Mouse (Mus musculus): ENCODE data around the gene Fbxw17.
"Not testable (repeated sequence)": the region's sequence is repeated elsewhere in the genome, so short reads cannot be mapped to it uniquely, and the experiment has no call there.

The Fbxw17 gene

DNA sequence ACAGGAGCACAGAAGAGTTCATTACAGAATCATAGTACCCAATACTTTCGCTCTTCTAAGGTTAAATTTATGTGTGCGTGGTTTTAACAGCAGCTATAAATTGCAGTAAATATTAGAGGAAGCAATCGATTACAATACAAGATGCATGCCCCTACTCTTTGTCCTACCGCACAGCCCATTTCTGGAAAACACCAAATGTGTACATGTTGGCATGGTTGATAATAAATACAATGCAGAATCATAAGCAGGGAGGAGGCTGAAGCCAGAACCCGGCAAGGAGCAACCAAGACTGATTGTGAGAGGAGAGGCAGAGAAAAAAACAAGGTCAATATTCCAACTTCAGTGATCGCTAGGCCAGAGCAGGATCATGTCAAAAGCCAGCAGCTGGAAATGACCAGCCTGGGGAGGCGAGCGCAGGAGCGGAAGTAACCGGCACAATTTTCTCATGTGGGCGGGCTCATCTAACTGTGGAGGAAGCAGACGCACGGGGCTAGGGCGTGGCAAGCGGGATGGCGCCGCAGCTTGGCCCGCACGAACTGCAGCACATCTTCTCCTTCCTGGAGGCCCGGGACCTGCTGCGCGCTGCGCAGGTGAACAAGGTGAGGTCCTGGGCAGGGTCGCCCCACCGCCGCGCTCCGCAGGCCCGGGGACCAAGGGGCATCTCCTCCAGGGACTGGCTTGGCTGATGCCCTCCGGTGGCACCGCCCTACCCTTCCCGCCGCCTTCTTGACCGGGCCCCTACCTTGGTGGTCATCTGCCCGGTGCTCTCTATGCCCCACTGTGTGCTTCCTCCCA, at the start of gene Fbxw17:
Gene Fbxw17, plus strand, starts transcription at position 476 of the 795 bp plus-strand sequence.
- peak; percentile 84 for DNase-seq (ENCODE audit: extremely low read depth, insufficient read length, low spot score)

DNA sequence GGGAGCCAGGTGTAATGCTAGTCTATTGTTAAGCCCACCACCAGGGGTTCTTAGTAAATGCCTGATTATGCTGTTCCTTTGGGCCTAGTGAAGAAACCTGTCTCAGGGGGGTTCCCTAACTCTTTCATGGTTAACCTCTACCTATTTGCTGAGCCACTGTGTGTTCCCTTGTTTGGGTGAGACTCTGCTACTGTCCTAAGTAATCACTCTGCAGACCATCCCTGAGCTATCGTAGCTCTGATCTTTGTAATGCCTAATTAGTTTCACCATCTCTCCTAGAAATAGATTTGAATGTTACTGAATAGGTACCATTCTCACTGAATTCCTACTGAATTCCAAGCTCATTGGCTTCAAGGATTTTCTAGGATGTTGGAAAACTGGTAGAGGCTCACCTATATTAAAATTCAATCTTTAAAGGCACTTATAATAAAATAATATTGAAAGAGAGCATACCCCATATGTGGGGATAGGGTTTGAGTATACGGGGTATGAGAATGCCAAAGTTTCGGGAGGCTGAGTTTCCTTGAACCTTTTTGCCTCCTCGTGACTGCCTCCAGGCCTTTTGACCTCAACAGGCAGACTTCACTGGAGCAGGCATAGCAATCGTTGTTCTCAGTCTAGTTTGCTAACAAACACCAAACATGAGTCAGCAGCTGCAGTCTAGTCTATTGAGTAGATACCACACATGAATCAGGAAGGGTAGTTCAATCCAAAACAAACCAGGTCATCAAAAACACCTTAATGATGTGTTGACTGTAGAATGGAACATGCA, 44.5 kb upstream of the Fbxw17 start:
- not testable (repeated sequence) for DNase-seq (ENCODE audit: extremely low read depth, insufficient read length, low spot score)

DNA sequence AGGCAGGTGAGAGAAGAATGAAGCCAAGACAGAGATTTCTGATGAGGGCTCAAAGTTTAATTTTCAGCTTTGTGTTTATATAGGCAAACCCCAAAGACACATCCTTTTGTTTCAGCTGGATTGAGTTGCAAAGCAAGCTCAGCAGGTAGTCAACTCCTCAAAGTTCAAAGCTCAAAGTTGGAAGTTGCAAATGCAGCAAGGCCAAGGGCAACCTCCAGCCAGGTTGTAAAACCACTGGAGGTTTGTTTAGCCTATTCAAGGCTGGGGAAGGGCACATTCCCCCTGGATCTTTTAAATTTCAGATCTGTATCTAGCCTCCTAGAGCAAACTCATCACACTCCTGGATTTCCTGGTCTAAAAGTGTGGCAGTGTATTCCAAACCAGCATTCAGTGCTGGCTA, 28.5 kb upstream of the Fbxw17 start:
- not testable (repeated sequence) for DNase-seq (ENCODE audit: extremely low read depth, insufficient read length, low spot score)

DNA sequence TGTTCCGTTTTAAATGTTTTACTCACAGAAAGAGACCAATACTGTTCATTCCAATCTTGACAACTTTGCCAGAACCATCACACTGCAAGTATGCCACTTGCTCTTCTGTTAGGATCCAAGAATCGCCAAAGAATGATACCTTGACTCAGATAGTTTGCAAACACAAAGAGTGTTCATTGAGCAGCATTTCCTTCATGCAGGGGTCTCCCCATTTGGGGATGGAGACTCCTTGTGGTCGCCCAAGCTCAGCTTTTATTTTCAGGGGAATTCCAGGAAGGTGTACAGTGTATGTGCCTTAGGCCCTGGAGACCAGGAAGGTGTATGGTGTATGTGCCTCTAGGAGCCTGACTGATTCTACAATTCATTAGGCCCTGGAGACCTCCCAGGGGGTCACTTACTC, 757 bp downstream of the Fbxw17 start:
- DNase-seq (ENCODE audit: extremely low read depth, insufficient read length, low spot score): no peak

DNA sequence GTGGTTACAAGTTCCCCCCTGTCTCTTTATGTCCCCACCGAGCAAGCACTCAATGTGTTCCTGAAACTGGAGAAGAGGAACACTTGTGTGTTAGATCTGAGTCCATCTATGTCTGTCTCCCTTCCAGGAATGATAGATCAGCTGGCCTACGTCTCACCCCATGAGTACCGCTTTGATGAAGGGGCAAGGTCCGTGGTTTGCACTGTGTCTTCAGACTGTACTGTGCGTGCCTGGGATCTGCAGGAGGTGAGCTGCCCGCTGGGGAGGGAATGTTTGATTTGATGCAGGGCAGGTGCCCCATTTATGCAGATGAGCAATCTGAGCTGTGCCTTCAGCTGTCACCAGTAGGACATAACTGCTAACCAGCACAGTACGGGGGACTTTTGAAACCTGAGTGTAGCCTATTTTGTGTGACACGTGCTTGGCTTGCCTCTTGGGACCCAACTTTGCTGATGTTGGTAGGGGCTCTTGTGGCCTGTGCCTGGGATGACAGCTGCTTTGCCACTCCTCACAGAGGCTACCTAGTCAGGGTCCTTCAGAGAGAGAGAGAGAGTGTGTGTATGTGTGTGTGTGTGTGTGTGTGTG, 6.1 kb downstream of the Fbxw17 start:
- DNase-seq (ENCODE audit: extremely low read depth, insufficient read length, low spot score): no peak

DNA sequence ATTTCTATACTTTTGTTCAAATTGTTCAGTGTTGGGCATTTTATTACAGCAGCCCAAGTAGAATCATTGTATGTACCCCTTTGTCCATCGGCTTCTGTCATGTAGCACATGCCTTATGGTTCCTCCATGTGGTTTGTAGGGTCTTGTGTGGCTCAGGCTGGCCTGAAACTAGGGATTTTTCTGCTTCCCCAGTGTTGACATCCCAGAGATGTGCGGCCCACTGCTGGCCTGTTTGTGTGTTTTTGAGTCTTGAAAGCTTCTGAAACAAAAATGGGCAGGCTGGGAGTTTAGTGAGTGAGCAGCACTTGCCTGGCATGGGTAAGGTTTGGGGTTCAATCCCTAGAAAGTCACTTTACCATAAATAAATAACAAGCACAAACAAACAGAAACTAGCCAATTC, 6.9 kb downstream of the Fbxw17 start:
- no peak for DNase-seq (ENCODE audit: extremely low read depth, insufficient read length, low spot score)

DNA sequence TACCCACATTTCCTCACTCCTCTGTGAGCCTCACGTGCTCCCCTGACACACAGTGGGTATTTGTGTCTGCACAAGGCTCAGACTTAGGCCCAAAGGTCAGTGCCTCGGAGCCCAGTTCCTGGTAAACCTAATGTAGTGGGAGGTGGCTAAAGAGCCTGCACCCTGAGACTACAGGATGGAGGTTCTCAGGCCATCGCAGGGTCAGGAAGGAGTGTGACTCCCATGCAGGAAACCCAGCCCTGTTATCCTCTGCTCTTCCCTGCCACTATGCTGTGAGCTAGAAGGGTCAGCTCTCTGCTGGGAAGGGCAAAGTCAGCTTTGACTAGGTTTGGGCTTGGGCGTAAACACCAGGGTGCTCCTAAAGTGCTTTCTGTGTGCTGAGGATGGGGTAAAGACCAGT, 9.0 kb downstream of the Fbxw17 start:
- no peak for DNase-seq (ENCODE audit: extremely low read depth, insufficient read length, low spot score)

DNA sequence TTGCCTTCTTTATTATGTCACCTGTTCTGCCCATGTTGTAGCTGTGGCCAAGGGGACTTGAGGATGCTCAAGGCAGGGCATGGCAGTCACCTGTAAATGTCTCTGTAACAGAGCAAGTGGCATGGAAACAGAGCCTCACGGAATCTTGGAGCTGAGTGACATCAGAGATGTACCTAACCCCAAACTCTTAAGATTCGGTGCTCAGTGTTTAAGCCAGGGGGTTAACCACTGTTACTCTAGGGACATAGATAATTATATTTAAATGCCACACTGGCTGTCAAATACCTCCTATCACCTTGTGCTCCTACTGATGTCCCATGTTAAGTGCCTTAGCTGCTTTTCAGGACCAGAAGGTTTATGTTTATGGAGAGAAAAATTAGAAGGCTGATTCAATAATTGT, 26.1 kb downstream of the Fbxw17 start, which contains the start of gene Gm47429:
Gene Gm47429, minus strand, starts transcription at position 101 of the 400 bp plus-strand sequence.
- DNase-seq (ENCODE audit: extremely low read depth, insufficient read length, low spot score): no peak

DNA sequence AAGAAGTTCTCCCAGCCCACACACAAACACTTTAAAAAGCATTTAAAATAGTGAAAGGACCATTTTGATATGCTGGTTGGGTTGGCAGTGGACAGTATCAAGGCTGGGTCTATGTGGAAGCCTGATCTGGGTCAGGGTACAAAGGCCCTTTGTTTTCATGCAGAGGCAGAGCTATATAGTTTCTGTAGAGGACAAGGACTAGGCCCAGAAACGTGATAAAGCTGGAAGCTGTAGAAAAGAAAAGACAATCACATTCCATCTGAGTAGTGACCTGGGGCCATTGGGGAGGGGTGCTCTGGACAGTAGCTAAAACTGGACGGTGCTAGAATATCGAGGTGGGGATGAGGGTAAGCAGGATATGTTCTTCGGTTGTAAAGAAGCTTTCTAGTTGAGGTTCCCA, 27.6 kb downstream of the Fbxw17 start:
- no peak for DNase-seq (ENCODE audit: extremely low read depth, insufficient read length, low spot score)

DNA sequence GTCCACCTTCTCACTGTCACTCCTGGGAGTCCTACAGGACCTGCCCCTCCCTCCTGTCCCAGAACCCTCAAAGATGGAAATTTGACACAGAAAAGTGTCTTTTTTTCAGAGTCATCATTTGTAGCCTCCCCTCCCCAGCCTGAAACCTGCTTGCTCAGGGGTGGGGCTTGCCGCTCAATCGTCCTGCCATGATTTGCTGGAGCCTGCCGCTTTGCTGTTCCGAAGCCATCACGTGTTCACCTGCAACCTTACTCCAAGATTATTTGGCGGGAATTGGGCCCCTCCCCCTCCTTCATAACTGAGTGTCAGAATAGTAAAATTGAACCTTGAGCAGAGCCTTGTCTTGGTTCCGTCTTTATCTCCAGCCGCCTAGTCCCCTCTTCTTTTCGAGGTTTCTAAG, 34.6 kb downstream of the Fbxw17 start:
- DNase-seq (ENCODE audit: extremely low read depth, insufficient read length, low spot score): not testable (repeated sequence)

DNA sequence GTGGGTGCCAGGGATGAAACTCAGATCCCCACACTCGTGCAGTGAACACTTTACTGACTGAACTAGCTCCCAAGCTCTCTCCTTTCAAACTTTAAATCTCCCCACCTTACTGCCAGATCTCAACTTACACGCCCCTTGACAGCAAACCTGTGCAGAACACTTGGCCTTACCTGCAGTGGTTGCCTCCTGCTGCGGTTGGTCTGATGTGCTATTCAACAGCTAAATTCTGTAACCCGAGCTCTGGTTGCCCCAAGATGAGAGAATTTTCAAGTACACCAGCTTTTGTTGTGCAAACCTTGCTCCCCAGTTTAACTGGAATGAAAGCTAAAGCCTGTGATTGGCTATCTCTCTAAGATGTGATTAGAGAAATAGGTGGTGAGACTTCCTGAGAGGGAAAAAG, 35.8 kb downstream of the Fbxw17 start:
- DNase-seq (ENCODE audit: extremely low read depth, insufficient read length, low spot score): no peak

DNA sequence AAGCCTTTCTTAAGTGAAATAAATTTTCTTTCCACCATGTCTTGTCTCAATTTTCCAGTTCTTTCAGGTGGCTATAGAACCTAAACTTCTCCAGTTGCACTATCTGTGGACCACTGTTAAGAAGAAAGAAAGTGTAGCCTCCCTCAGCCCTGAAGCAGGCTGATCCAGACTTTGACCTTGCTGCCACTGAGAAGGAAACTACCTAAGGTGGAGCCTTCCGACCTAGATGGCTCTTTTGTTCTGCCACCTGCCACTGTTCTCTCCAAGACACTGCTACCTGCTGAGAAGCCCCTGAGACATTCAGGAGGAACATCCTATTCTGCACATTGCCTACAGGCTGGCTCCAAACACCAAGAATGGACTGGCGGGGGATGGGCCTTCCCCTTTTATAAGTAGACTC, 42.8 kb downstream of the Fbxw17 start:
- DNase-seq (ENCODE audit: extremely low read depth, insufficient read length, low spot score): not testable (repeated sequence)

DNA sequence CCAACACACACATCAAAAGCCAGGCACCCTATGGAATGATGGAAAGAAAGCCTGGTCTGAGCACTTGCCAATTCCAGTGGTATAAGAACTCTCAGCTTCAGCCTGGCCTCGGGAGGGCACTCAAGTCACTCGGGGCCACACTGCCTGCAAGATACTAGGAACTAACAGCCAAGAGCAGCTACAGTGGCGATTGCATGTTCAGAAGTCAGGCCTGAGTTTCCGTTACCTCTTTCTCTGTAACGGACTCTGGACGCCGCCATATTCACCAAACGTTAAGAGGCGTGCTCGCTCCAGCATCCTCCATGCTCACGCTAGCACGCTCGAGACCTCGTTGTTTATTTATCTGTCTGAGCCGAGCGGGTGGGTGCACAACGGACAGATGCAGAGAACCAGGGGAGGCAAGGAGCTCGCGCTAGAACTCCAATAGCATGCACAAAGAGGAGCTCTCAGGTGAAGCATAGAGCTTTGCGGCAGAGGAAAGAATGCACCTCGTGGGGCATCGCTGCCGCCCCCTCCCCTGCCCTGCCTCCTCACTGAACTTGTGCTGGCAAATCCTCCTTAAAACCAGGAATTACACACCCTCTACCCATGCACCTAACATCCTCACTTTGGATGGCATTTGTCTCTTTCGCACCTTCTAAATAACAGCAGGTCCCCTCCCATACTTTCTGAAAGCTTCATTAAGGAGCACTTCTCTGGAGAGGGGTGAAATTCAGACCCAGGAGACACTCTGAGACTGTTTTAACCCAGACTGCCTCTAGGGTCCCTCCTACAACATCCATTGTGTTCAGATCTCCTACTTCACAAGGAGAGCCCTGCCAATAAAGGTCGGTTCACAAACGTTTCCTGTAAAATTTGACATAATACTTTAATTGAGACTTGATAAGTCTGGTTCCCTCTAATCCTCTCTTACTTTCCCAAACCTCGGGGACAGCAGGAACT, 47.2 kb downstream of the Fbxw17 start:
- no peak for DNase-seq (ENCODE audit: extremely low read depth, insufficient read length, low spot score)

DNA sequence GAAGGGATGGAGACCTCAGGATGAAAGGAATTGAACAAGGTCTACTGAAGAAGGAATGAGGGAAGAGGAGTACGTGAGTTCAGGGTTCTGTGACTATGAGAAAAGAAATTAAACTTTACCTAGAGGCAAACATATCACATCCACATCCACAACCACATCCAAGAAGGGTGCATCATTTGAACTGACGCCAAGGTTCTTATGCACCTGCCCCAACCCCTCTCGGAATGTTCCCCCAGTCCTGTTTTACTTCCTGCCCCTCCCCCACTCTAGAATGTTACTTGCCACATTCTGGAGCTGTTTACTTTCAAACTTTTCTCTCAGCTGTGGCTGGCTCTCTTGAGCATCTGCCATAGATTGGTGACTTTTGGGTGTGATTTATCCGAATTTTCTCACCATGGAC, 49.3 kb downstream of the Fbxw17 start, which contains the start of gene Nutm2:
Gene Nutm2, plus strand, starts transcription at position 301 of the 400 bp plus-strand sequence.
- no peak for DNase-seq (ENCODE audit: extremely low read depth, insufficient read length, low spot score)

Data from 3134 (cell line).